Mouse (Mus musculus) lung, adult 18-20 months (tissue): ENCODE data around the gene Rasl11b.

Experiments used
- DNase-seq, 2 experiments: peaks; one replicate each; pipeline ENCODE4 v3.0.0; 2022; ENCODE audit warnings: mixed read lengths in 2 of 2

Gene Rasl11b

GRCm38 (mm10) chr5:74214501-74215110 lies 19.5 kb downstream of the Rasl11b start:
- no peak for DNase-seq

- DNase-seq: no peak
These were observed 20.0 kb downstream of the Rasl11b start for GRCm38 (mm10) chr5:74215125-74215524.

- no peak for DNase-seq
These were observed 23.4 kb downstream of the Rasl11b start for GRCm38 (mm10) chr5:74218524-74218923.

GRCm38 (mm10) chr5:74222626-74223025 lies 27.5 kb downstream of the Rasl11b start:
- DNase-seq: no peak

- DNase-seq: no peak
These were observed 29.4 kb downstream of the Rasl11b start for GRCm38 (mm10) chr5:74224480-74224879.

GRCm38 (mm10) chr5:74226183-74226582 lies 31.1 kb downstream of the Rasl11b start:
- DNase-seq: no peak

GRCm38 (mm10) chr5:74227352-74227751 lies 32.3 kb downstream of the Rasl11b start:
- no peak for DNase-seq

GRCm38 (mm10) chr5:74228938-74229337 lies 33.9 kb downstream of the Rasl11b start:
- DNase-seq: no peak

GRCm38 (mm10) chr5:74229775-74230413 lies 34.8 kb downstream of the Rasl11b start:
- no peak for DNase-seq

GRCm38 (mm10) chr5:74230525-74230924 lies 35.4 kb downstream of the Rasl11b start:
- DNase-seq: no peak

GRCm38 (mm10) chr5:74233808-74234207 lies 38.7 kb downstream of the Rasl11b start:
- DNase-seq: no peak

GRCm38 (mm10) chr5:74239369-74239768 lies 44.3 kb downstream of the Rasl11b start:
- DNase-seq: no peak

GRCm38 (mm10) chr5:74240298-74240697 lies 45.2 kb downstream of the Rasl11b start:
- DNase-seq: no peak

- DNase-seq: peak; percentile 52 to 76
These were observed 46.0 kb downstream of the Rasl11b start for GRCm38 (mm10) chr5:74240926-74241680.

GRCm38 (mm10) chr5:74242654-74243053 lies 47.6 kb downstream of the Rasl11b start:
- DNase-seq: no peak

GRCm38 (mm10) chr5:74244406-74245019 lies 49.4 kb downstream of the Rasl11b start:
- DNase-seq: peak in 1 of 2 experiments; percentile 63

- DNase-seq: no peak
These were observed 50.6 kb downstream of the Rasl11b start for GRCm38 (mm10) chr5:74245641-74246145.

GRCm38 (mm10) chr5:74246453-74246852 lies 51.4 kb downstream of the Rasl11b start:
- DNase-seq: no peak

GRCm38 (mm10) chr5:74246971-74247370 lies 51.9 kb downstream of the Rasl11b start:
- DNase-seq: no peak
